Mouse (Mus musculus): ENCODE data around the gene Etnppl. TPM values are rescaled to one million over a fixed set of nuclear protein-coding genes. Genes with fewer than 3 reads are reported as not detected.

Etnppl gene
- polyA plus RNA-seq, 1 experiment from 2014 or later, result not detected

DNA sequence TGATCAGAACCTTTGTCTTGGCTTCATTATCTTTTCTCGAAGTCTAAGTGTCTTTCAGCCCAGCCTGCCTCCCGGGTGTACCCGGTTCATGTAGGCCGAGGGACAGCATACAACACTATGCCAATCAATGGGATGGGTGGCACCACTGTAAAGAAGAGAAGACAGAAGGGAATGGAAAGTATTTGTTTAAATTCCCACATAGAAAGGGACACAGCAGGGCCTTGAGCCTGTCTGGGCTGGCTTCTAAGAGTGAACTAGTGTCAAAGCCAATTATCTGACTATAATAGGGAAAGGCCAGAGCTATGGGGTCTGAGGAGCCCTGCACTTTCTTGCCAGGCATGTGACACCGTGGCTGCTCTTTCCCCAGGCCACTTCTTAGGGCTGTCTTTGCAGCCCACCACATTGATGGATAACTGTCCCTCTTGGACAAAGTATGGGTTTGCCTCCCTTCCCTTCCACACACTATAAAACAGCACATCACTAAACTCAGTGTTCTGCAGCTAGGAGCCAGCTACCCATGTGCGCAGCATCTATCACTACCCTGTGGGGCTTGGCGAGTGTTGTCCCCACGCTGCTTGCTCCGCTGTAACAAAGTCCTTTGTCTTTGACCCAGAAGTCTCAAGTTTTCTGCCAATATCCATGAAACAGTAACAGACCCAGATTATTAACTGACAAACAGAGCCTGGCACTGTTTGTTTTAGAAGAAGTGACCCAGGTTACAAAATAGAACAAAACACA is 67.2 kb downstream of the Etnppl start:
- Histone ChIP-seq H3K4me1 (no peaks in the 10 kb centered on the region), H3K36me3 (no peaks in the 10 kb centered on the region), H3K27me3 (ENCODE audit: insufficient read depth, poor library complexity, severe bottlenecking) (0 out of 2 replicates have a peak, but pooled peaks cover 9% of the 10 kb centered on the region), H3K27ac (no peak overlapping the region), H3K9me3 (no peaks in the 10 kb centered on the region), H3K4me3 (no peak overlapping the region)
- 88% methylated on average over 9 of the region's 9 CpGs for WGBS
- DNase-seq (ENCODE audit: low spot score), result no peak

DNA sequence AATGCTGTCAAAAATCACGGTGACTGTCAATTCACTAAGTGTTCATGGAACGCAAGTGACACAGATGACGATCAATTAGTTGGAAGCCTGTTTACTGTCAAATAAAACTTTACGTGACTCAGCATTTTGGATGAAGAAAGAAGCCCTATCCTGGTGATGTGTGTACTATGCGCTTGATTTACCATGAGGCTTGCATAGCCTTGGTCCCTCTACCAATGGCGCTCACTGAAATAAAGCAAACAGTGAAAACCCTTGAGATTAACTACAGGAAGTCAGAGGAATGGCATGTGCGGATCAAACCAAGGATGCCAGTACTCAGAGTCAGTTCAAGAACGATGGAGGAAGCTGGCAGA is 67.7 kb downstream of the Etnppl start:
- Histone ChIP-seq H3K36me3 (no peaks in the 10 kb centered on the region), H3K27ac (no peak overlapping the region), H3K9me3 (no peaks in the 10 kb centered on the region), H3K4me1 (no peaks in the 10 kb centered on the region), H3K4me3 (no peak overlapping the region), H3K27me3 (ENCODE audit: insufficient read depth, poor library complexity, severe bottlenecking) (0 out of 2 replicates have a peak, but pooled peaks cover 9% of the 10 kb centered on the region)
- no peak for DNase-seq (ENCODE audit: low spot score)
- 82% methylated on average over 8 of the region's 8 CpGs for WGBS

DNA sequence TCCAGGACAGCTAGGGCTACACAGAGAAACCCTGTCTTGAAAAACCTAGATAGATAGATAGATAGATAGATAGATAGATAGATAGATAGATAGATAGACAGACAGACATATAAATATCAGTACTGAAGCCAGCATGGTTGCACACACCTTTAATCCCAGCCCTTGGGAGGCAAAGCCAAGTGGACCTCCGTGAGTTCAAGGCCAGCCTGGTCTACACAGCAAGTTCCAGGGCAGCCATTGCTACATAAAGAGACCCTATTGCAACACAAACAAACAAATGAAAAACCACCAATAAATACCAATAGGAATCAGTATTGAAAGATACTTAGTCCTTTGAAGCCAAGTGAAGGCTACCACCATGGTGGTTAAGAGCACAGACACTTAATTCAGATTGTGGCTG is 69.8 kb downstream of the Etnppl start:
- Histone ChIP-seq H3K9me3 (no peaks in the 10 kb centered on the region), H3K36me3 (no peaks in the 10 kb centered on the region), H3K27me3 (ENCODE audit: insufficient read depth, poor library complexity, severe bottlenecking) (0 out of 2 replicates have a peak, but pooled peaks cover 8% of the 10 kb centered on the region), H3K27ac (no peak overlapping the region), H3K4me3 (no peak overlapping the region), H3K4me1 (peaks cover 9% of the 10 kb centered on the region)
- WGBS, result 83% methylated on average over 1 of the region's 1 CpGs
- DNase-seq (ENCODE audit: low spot score), result no peak

Other genes with a start within 250 kb of the Etnppl start
- gene Ostc, start 92.0 kb downstream of the Etnppl start, polyA plus RNA-seq (2016; fragmentation: Nextera tagmentation; extraction: Ambion mirVana), result 295 and 342 TPM in 2 replicates
- 658 and 756 TPM in 2 replicates for gene Rpl34, start 113.0 kb downstream of the Etnppl start, polyA plus RNA-seq (2016; fragmentation: Nextera tagmentation; extraction: Ambion mirVana)